Mouse (Mus musculus) heart, adult 2 months (tissue): ENCODE measurements around the gene Zfp367. TPM values are rescaled to one million over a fixed set of nuclear protein-coding genes. Genes with fewer than 3 reads are reported as not detected.

Source experiments
- DNase-seq, 2 experiments: peaks; one replicate each; pipeline ENCODE4 v3.0.0; 2021
- H3K27ac ChIP-seq: fragments of 200-600 bp; 2 replicates; pipeline ENCODE4 v1.8.1; 2022
- H3K27me3 ChIP-seq: fragments of 200-500 bp; 2 replicates; pipeline ENCODE4 v1.6.1; 2012; ENCODE audit warnings: mild to moderate bottlenecking, low read length, inconsistent platforms, mixed read lengths; ENCODE audit not compliant: control insufficient read depth, insufficient read depth
- H3K36me3 ChIP-seq: fragments of 200-500 bp; 2 replicates; pipeline ENCODE4 v1.6.1; 2012; ENCODE audit warnings: low read length, inconsistent platforms; ENCODE audit not compliant: control insufficient read depth, insufficient read depth
- H3K4me1 ChIP-seq: fragments of 200-500 bp; 2 replicates; pipeline ENCODE4 v1.6.1; 2011; ENCODE audit warnings: low read length; ENCODE audit not compliant: control insufficient read depth, insufficient read depth
- H3K4me3 ChIP-seq: fragments of 200-600 bp; 2 replicates; pipeline ENCODE4 v1.8.1; 2022
- H3K79me2 ChIP-seq: fragments of 200-500 bp; replicated peaks from 2 replicates; pipeline ENCODE4 v1.6.1; 2012; ENCODE audit warnings: mild to moderate bottlenecking, inconsistent platforms, low read length, moderate library complexity, mixed read lengths; ENCODE audit not compliant: control insufficient read depth, insufficient read depth
- H3K9ac ChIP-seq: fragments of 200-500 bp; 2 replicates; pipeline ENCODE4 v1.6.1; 2012; ENCODE audit warnings: low read depth, mild to moderate bottlenecking, control low read depth, inconsistent platforms, low read length, mixed read lengths
- CTCF ChIP-seq: fragments of 200-600 bp; IDR thresholded peaks from 2 replicates; pipeline ENCODE4 v1.8.1; 2022; ENCODE audit warnings: antibody characterized with exemption, mild to moderate bottlenecking, moderate library complexity
- EP300 ChIP-seq: fragments of 200-500 bp; IDR thresholded peaks from 2 replicates; pipeline ENCODE4 v1.6.1; 2011; ENCODE audit warnings: low read depth, low read length, control low read depth; ENCODE audit not compliant: insufficient read depth
- POLR2A ChIP-seq: fragments of 200-500 bp; IDR thresholded peaks from 2 replicates; pipeline ENCODE4 v1.6.1; 2011; ENCODE audit warnings: mild to moderate bottlenecking, low read depth, low read length, control low read depth; ENCODE audit not compliant: insufficient read depth
- WGBS: fragments of 180-500 bp; shearing (Covaris S2); methylation state at CpG from one replicate; pipeline ENCODE4 v1.1.7; 2018; 5-methylcytosine and 5-hydroxymethylcytosine counted together
- intact Hi-C: fragments of 180-260 bp; cut with DNase I; formaldehyde crosslinking; loops from one replicate; pipeline ENCODE4 v1.15.1; 2025
- polyA plus RNA-seq: library from polyadenylated mRNA; depleted of rRNA; stranded (reverse); fragments of >200 nt; gene quantifications from 2 replicates; pipeline ENCODE4 v1.2.3, GENCODE M21; 2012
- total RNA-seq, 2 experiments: library from RNA; stranded (reverse); gene quantifications; 2 replicates each; pipeline ENCODE4 v1.2.3; 2021

Gene Zfp367
- total and polyA plus RNA-seq, 3 experiments, result 14.4 to 23.0 (median 20.9) TPM

DNA sequence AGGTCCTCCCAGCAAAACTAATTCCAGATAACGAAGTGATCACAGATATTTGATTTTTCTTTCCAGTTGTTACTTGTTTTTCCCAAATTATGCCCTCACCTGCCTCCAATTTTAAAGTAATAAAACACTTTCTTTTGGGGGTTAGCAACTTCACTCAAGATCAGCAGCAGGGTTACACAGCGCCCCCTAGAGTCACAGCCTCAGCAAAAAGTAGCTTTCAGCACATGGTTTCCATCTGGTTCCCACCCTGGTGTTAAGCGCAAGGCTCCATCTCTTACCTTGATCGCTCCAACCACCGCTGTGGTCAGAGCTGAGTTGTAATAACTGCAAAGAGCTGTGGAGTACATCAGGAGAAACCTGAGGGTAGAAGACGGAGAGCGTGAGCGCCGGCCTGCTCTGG lies 54.0 kb downstream of the Zfp367 start:
- H3K27ac ChIP-seq, result no peak overlapping the region
- H3K9ac ChIP-seq, result no peak overlapping the region
- 79% methylated on average over 9 of the region's 9 CpGs for WGBS
- no peaks in the 10 kb centered on the region for H3K36me3 ChIP-seq
- no peak overlapping the region for H3K4me3 ChIP-seq
- TF ChIP-seq POLR2A (no peak), CTCF (peak; percentile 70)
- no peaks in the 10 kb centered on the region for H3K27me3 ChIP-seq
- no peaks in the 10 kb centered on the region for H3K79me2 ChIP-seq
- DNase-seq, result peak in 1 of 2 experiments; percentile 25
- H3K4me1 ChIP-seq, result no peaks in the 10 kb centered on the region
- intact Hi-C loops, result no loop called here

DNA sequence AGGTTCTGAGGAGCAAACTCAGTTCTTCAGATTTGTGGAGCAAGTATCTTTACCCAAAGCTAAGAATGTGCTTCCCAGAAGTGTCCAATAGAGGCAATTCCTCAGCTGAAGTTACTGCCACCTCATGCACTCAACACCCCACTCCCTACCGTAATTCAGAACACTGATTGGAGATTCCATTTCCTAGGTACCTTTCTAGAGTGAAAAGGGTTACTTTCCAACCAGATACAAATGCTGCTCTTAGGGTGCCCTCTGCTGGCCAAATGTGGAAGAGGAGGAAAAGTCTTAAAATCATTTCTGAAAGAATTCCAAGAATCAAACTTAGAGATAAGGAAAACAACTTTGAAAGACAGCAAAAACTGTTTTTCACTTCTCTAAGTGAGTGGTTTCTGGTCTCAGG lies 59.7 kb downstream of the Zfp367 start:
- peaks cover 2% of the 10 kb centered on the region; the same call in 1 of the 2 replicates for H3K27me3 ChIP-seq
- TF ChIP-seq POLR2A (no peak), EP300 (no peak), CTCF (no peak; the same call in none of the 2 replicates)
- WGBS, result 3% methylated on average over 1 of the region's 1 CpGs
- H3K27ac ChIP-seq, result no peak overlapping the region
- no peaks in the 10 kb centered on the region for H3K79me2 ChIP-seq
- peak; percentile 18 to 71 for DNase-seq
- no peak overlapping the region for H3K4me3 ChIP-seq
- H3K36me3 ChIP-seq, result no peaks in the 10 kb centered on the region
- no peak overlapping the region for H3K9ac ChIP-seq
- intact Hi-C loops, result loop anchor here (2.0 kb wide), 1 partner anchor 43 kb away; no protein-coding TSS in a partner anchor
- H3K4me1 ChIP-seq, result no peaks in the 10 kb centered on the region

DNA sequence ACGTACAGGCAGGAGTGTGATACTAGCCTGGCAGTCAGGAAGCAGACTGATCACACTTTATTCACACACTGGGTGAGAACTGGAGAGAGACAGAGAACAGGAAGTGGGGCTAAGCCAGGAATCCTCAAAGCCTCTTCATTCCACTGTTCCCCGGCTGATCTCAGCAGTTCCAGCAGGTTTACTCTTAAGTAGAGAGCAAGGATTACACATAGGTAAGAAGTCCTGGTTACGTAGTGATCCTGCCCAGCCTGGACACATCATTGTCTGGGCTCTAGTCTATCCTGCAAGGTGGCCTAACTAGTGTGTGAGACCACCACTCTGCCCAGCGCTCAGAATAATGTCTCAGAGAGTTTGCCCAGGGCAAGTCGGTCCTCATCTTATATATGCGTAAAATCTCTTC lies 60.2 kb downstream of the Zfp367 start:
- Histone ChIP-seq H3K79me2 (no peaks in the 10 kb centered on the region), H3K27me3 (peaks cover 2% of the 10 kb centered on the region; the same call in 1 of the 2 replicates), H3K36me3 (no peaks in the 10 kb centered on the region), H3K4me1 (no peaks in the 10 kb centered on the region), H3K27ac (no peak overlapping the region), H3K9ac (no peak overlapping the region), H3K4me3 (no peak overlapping the region)
- intact Hi-C loops, result loop anchor here (2.0 kb wide), 1 partner anchor 42 kb away; no protein-coding TSS in a partner anchor
- TF ChIP-seq POLR2A (no peak), CTCF (no peak), EP300 (no peak)
- 64% methylated on average over 6 of the region's 6 CpGs for WGBS
- no peak for DNase-seq

DNA sequence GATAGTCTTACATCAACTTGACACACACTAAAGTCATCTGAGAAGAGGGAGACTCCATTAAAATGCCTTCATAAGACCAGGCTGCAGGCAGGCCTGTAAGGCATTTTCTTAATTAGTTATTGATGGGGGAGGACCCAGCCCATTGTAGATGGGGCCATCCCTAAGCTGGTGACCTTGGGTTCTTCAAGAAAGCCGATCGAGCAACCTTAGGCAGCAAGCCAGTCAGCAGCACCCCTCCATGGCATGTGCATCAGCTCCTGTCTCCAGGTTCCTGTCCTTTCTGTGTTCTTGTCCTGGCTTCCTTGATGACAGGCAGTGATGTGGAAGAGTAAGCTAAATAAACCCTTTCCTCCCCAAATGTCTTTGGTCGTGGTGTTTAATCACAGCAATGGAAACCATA lies 60.9 kb downstream of the Zfp367 start:
- 74% methylated on average over 3 of the region's 3 CpGs for WGBS
- H3K4me1 ChIP-seq, result no peaks in the 10 kb centered on the region
- no peak for TF ChIP-seq POLR2A
- no peak for TF ChIP-seq CTCF
- no peak for TF ChIP-seq EP300
- H3K36me3 ChIP-seq, result no peaks in the 10 kb centered on the region
- H3K9ac ChIP-seq, result no peak overlapping the region
- no peaks in the 10 kb centered on the region for H3K79me2 ChIP-seq
- H3K27ac ChIP-seq, result no peak overlapping the region
- H3K27me3 ChIP-seq, result peaks cover 2% of the 10 kb centered on the region; the same call in 1 of the 2 replicates
- H3K4me3 ChIP-seq, result no peak overlapping the region
- intact Hi-C loops, result loop anchor here (2.0 kb wide), 1 partner anchor 41 kb away; no protein-coding TSS in a partner anchor
- no peak for DNase-seq

DNA sequence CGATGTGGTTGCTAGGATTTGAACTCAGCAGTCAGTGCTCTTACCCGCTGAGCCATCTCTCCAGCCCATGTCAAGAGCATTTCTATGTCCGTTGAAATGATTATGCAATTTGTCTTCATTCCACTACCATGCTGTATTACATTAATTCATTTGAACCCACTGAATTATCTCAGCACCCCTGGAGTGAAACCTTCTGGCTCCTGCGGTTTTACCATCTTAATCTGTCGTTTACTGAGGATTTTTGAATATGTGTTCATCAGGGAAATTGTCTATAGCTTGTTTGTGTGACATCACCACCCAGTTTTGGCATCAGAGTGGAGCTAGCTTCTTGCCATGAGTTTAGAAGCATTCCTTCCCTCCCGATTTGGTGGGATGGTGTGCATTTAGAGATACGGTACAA lies 62.0 kb downstream of the Zfp367 start:
- no peaks in the 10 kb centered on the region for H3K36me3 ChIP-seq
- DNase-seq, result no peak
- H3K4me3 ChIP-seq, result no peak overlapping the region
- H3K4me1 ChIP-seq, result no peaks in the 10 kb centered on the region
- intact Hi-C loops, result no loop called here
- 74% methylated on average over 7 of the region's 7 CpGs for WGBS
- no peak overlapping the region for H3K9ac ChIP-seq
- H3K79me2 ChIP-seq, result no peaks in the 10 kb centered on the region
- no peak overlapping the region for H3K27ac ChIP-seq
- no peak for TF ChIP-seq POLR2A
- peaks cover 2% of the 10 kb centered on the region; the same call in 1 of the 2 replicates for H3K27me3 ChIP-seq

DNA sequence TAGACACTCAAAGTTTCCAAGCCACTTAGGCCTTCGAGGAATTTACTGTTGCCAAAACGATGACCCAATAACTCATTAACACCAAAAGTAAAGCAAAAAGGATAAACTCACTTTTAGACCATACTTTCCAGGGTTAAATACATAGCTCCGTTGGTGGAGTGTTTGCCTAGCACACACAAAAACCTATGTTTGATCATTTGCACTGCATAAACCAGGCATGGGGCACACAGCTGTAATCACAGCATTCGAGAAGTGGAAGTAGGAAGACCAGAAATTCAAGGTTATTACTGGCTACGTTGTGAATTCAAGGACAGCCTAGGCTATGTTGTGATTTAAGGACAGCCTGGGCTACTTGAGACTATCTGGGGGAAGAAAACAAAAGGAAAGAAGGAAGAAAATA lies 62.7 kb downstream of the Zfp367 start:
- H3K27me3 ChIP-seq, result peaks cover 2% of the 10 kb centered on the region; the same call in 1 of the 2 replicates
- no peak for TF ChIP-seq POLR2A
- no peaks in the 10 kb centered on the region for H3K79me2 ChIP-seq
- 85% methylated on average over 5 of the region's 5 CpGs for WGBS
- H3K4me3 ChIP-seq, result no peak overlapping the region
- no peak overlapping the region for H3K27ac ChIP-seq
- intact Hi-C loops, result no loop called here
- H3K9ac ChIP-seq, result no peak overlapping the region
- no peak for DNase-seq
- no peaks in the 10 kb centered on the region for H3K4me1 ChIP-seq
- H3K36me3 ChIP-seq, result no peaks in the 10 kb centered on the region
